Mouse (Mus musculus): ENCODE data around the gene Six5. TPM values are rescaled to one million over a fixed set of nuclear protein-coding genes. Genes with fewer than 3 reads are reported as not detected.

Gene Six5
- polyA plus RNA-seq (2015; fragmentation: Nextera tagmentation; extraction: Ambion mirVana), result 2.3 and 2.4 TPM in 2 replicates

GRCm38 (mm10) chr7:19094471-19094825, at the start of gene Six5:
Six5 (plus strand) TSS chr7:19094594.
- Histone ChIP-seq H3K27me3 (no peaks in the 10 kb centered on the region), H3K4me2 (replicated peaks) (peak within 1 kb of the TSS; percentile 99), H3K4me3 (peak within 1 kb of the TSS; percentile 59), H3K4me1 (peaks cover 46% of the 10 kb centered on the region), H3K9ac (replicated peaks) (peak within 1 kb of the TSS; percentile 63), H3K36me3 (peaks cover 10% of the 10 kb centered on the region; the same call in 1 of the 2 replicates), H3K9me3 (no peaks in the 10 kb centered on the region), H3K27ac (replicated peaks) (peak within 1 kb of the TSS; percentile 76)
- peak; percentile 1 for ATAC-seq (replicated peaks)
- WGBS, result 0% methylated on average over 16 of the region's 36 CpGs

GRCm38 (mm10) chr7:19044616-19045015, 49.8 kb upstream of the Six5 start:
- H3K27ac ChIP-seq (replicated peaks), result no peak overlapping the region
- no peak overlapping the region for H3K4me3 ChIP-seq
- no peaks in the 10 kb centered on the region for H3K9me3 ChIP-seq
- peaks cover 99% of the 10 kb centered on the region for H3K36me3 ChIP-seq
- no peaks in the 10 kb centered on the region for H3K4me1 ChIP-seq
- no peak overlapping the region for H3K9ac ChIP-seq (replicated peaks)
- no peak for ATAC-seq (replicated peaks)
- no peak overlapping the region for H3K4me2 ChIP-seq (replicated peaks)
- 98% methylated on average over 6 of the region's 6 CpGs for WGBS
- no peaks in the 10 kb centered on the region for H3K27me3 ChIP-seq

GRCm38 (mm10) chr7:19046286-19047069, 47.9 kb upstream of the Six5 start:
- 95% methylated on average over 11 of the region's 11 CpGs for WGBS
- H3K4me1 ChIP-seq, result no peaks in the 10 kb centered on the region
- H3K4me2 ChIP-seq (replicated peaks), result no peak overlapping the region
- no peak overlapping the region for H3K4me3 ChIP-seq
- H3K9me3 ChIP-seq, result no peaks in the 10 kb centered on the region
- H3K9ac ChIP-seq (replicated peaks), result no peak overlapping the region
- H3K27me3 ChIP-seq, result no peaks in the 10 kb centered on the region
- no peak overlapping the region for H3K27ac ChIP-seq (replicated peaks)
- ATAC-seq (replicated peaks), result no peak
- H3K36me3 ChIP-seq, result peaks cover 96% of the 10 kb centered on the region

GRCm38 (mm10) chr7:19048006-19048527, 46.3 kb upstream of the Six5 start:
- Histone ChIP-seq H3K36me3 (peaks cover 81% of the 10 kb centered on the region), H3K9me3 (no peaks in the 10 kb centered on the region), H3K4me1 (no peaks in the 10 kb centered on the region), H3K9ac (replicated peaks) (no peak overlapping the region), H3K4me2 (replicated peaks) (no peak overlapping the region), H3K4me3 (no peak overlapping the region), H3K27me3 (no peaks in the 10 kb centered on the region), H3K27ac (replicated peaks) (no peak overlapping the region)
- WGBS, result 83% methylated on average over 14 of the region's 14 CpGs
- ATAC-seq (replicated peaks), result no peak

GRCm38 (mm10) chr7:19049252-19049651, 45.1 kb upstream of the Six5 start:
- Histone ChIP-seq H3K9ac (replicated peaks) (no peak overlapping the region), H3K4me1 (peaks cover 2% of the 10 kb centered on the region), H3K9me3 (no peaks in the 10 kb centered on the region), H3K27me3 (no peaks in the 10 kb centered on the region), H3K4me3 (no peak overlapping the region), H3K4me2 (replicated peaks) (no peak overlapping the region), H3K36me3 (peaks cover 69% of the 10 kb centered on the region), H3K27ac (replicated peaks) (no peak overlapping the region)
- no peak for ATAC-seq (replicated peaks)
- WGBS, result 90% methylated on average over 5 of the region's 5 CpGs

GRCm38 (mm10) chr7:19050172-19050571, 44.2 kb upstream of the Six5 start:
- Histone ChIP-seq H3K36me3 (peaks cover 60% of the 10 kb centered on the region), H3K4me3 (no peak overlapping the region), H3K9ac (replicated peaks) (no peak overlapping the region), H3K27ac (replicated peaks) (no peak overlapping the region), H3K9me3 (no peaks in the 10 kb centered on the region), H3K4me2 (replicated peaks) (no peak overlapping the region), H3K4me1 (peaks cover 9% of the 10 kb centered on the region), H3K27me3 (no peaks in the 10 kb centered on the region)
- no peak for ATAC-seq (replicated peaks)
- WGBS, result 86% methylated on average over 8 of the region's 8 CpGs

- H3K27ac ChIP-seq (replicated peaks), result no peak overlapping the region
- H3K4me2 ChIP-seq (replicated peaks), result no peak overlapping the region
- no peak overlapping the region for H3K4me3 ChIP-seq
- H3K36me3 ChIP-seq, result peaks cover 50% of the 10 kb centered on the region
- ATAC-seq (replicated peaks), result no peak
- H3K27me3 ChIP-seq, result no peaks in the 10 kb centered on the region
- peaks cover 9% of the 10 kb centered on the region for H3K4me1 ChIP-seq
- 76% methylated on average over 4 of the region's 4 CpGs for WGBS
- no peak overlapping the region for H3K9ac ChIP-seq (replicated peaks)
- H3K9me3 ChIP-seq, result no peaks in the 10 kb centered on the region
Observed at GRCm38 (mm10) chr7:19051161-19051560, 43.2 kb upstream of the Six5 start.

- Histone ChIP-seq H3K4me1 (peaks cover 9% of the 10 kb centered on the region), H3K9me3 (no peaks in the 10 kb centered on the region), H3K27ac (replicated peaks) (no peak overlapping the region), H3K4me2 (replicated peaks) (no peak overlapping the region), H3K27me3 (no peaks in the 10 kb centered on the region), H3K36me3 (peaks cover 36% of the 10 kb centered on the region), H3K9ac (replicated peaks) (no peak overlapping the region), H3K4me3 (no peak overlapping the region)
- 87% methylated on average over 15 of the region's 15 CpGs for WGBS
- ATAC-seq (replicated peaks), result no peak
Observed at GRCm38 (mm10) chr7:19052345-19053135, 41.9 kb upstream of the Six5 start.

GRCm38 (mm10) chr7:19053136-19053532, 41.3 kb upstream of the Six5 start:
- H3K9me3 ChIP-seq, result no peaks in the 10 kb centered on the region
- ATAC-seq (replicated peaks), result no peak
- WGBS, result 91% methylated on average over 7 of the region's 7 CpGs
- H3K9ac ChIP-seq (replicated peaks), result no peak overlapping the region
- no peaks in the 10 kb centered on the region for H3K27me3 ChIP-seq
- H3K4me2 ChIP-seq (replicated peaks), result no peak overlapping the region
- no peak overlapping the region for H3K27ac ChIP-seq (replicated peaks)
- H3K36me3 ChIP-seq, result peaks cover 31% of the 10 kb centered on the region
- H3K4me1 ChIP-seq, result peaks cover 9% of the 10 kb centered on the region
- no peak overlapping the region for H3K4me3 ChIP-seq

- Histone ChIP-seq H3K4me1 (peaks cover 9% of the 10 kb centered on the region), H3K27ac (replicated peaks) (no peak within 1 kb of the TSS), H3K27me3 (no peaks in the 10 kb centered on the region), H3K4me3 (peak within 1 kb of the TSS; percentile 29), H3K36me3 (peaks cover 21% of the 10 kb centered on the region), H3K9ac (replicated peaks) (peak within 1 kb of the TSS; percentile 32; the same call in 1 of the 2 replicates), H3K9me3 (no peaks in the 10 kb centered on the region), H3K4me2 (replicated peaks) (peak within 1 kb of the TSS; percentile 42)
- 24% methylated on average over 33 of the region's 33 CpGs for WGBS
- ATAC-seq (replicated peaks), result peak; percentile 62
Observed at GRCm38 (mm10) chr7:19054047-19054776, 40.2 kb upstream of the Six5 start, which contains the start of gene Rsph6a. Rsph6a (plus strand) TSS chr7:19054690.

- H3K27me3 ChIP-seq, result no peaks in the 10 kb centered on the region
- no peaks in the 10 kb centered on the region for H3K9me3 ChIP-seq
- peaks cover 16% of the 10 kb centered on the region for H3K36me3 ChIP-seq
- WGBS, result 63% methylated on average over 9 of the region's 9 CpGs
- peaks cover 9% of the 10 kb centered on the region for H3K4me1 ChIP-seq
- peak; percentile 9; the same call in 1 of the 2 replicates for ATAC-seq (replicated peaks)
- H3K27ac ChIP-seq (replicated peaks), result no peak overlapping the region
- peak overlapping the region; percentile 29 for H3K4me3 ChIP-seq
- peak overlapping the region; percentile 32; the same call in 1 of the 2 replicates for H3K9ac ChIP-seq (replicated peaks)
- peak overlapping the region; percentile 42 for H3K4me2 ChIP-seq (replicated peaks)
Observed at GRCm38 (mm10) chr7:19054777-19055076, 39.7 kb upstream of the Six5 start.

- no peak overlapping the region for H3K4me2 ChIP-seq (replicated peaks)
- no peak for ATAC-seq (replicated peaks)
- H3K9me3 ChIP-seq, result no peaks in the 10 kb centered on the region
- peaks cover 12% of the 10 kb centered on the region for H3K36me3 ChIP-seq
- no peak overlapping the region for H3K4me3 ChIP-seq
- no peak overlapping the region for H3K9ac ChIP-seq (replicated peaks)
- H3K27ac ChIP-seq (replicated peaks), result no peak overlapping the region
- 92% methylated on average over 8 of the region's 8 CpGs for WGBS
- H3K27me3 ChIP-seq, result no peaks in the 10 kb centered on the region
- peaks cover 9% of the 10 kb centered on the region for H3K4me1 ChIP-seq
Observed at GRCm38 (mm10) chr7:19055108-19055507, 39.3 kb upstream of the Six5 start.
